Mouse (Mus musculus): ENCODE measurements around the gene Olfr1393.

Olfr1393 gene

DNA sequence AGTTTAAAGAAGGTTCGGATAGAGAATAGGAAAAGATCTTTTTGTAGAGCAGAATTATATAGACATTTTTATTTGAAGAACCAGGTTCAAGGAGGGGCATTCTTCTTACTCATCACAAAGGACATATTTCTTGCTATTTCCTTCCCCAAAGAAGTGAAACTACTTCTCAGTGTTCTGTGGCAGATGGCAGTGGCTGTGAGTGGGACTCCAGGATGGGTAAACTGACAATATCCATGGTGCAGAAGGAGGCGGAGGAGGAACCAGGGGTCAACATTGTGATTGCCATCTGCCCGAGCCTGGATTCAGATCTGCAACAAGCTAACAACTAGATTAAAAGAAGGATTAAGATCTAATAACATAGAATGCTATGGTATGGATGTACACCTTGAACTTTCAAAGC, 48.6 kb downstream of the Olfr1393 start:
- DNase-seq, result no peak

DNA sequence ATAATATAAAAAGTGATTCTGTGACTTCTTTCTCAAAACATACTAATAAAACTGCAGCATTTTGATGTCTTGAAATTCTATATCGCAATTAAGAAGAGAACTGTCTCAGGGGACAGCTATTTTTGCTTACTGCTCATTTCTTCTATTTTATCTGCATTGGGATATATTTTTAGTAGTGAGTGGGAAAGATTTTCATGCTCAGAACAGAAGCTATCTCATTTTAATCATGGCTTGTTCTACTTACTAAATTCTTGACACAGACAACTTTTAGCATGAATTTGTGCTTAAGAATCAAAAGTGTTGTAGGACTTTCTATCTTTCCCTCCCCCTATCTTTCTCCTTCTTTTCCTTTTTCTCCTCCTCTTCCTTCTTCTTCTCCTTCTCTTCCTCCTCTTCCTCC, 51.6 kb downstream of the Olfr1393 start:
- DNase-seq, result no peak

Data from kidney, adult 18-20 months (tissue).